Mouse (Mus musculus): ENCODE data around the gene Smyd5.

- TF ChIP-seq CTCF (conservative IDR thresholded peaks at IDR 0.05; ENCODE audit: low read length) (no peak), POU5F1 (IDR thresholded peaks at IDR 0.05; ENCODE audit: borderline replicate concordance, low read length) (no peak)
Observed at GRCm38 (mm10) chr6:85447351-85447750, 15.6 kb downstream of the Smyd5 start.
